Mouse (Mus musculus) hematopoietic stem cell, adult 5-6 weeks (primary cell): Measurements from ENCODE around the gene 4933406M09Rik. TPM values are rescaled to one million over a fixed set of nuclear protein-coding genes. Genes with fewer than 3 reads are reported as not detected.

Experiments used
- ATAC-seq, 2 experiments: fragments of 125-278 bp in 1 of 2; replicated peaks in 1 of 2; 2 replicates each; pipeline ENCODE4 v1.8.0; 2016 to 2017; ENCODE audit warnings: inconsistent platforms in 2 of 2, mild to moderate bottlenecking in 2 of 2, moderate number of reproducible peaks in 2 of 2, low read depth in 1 of 2, moderate TSS enrichment in 1 of 2; ENCODE audit not compliant: low FRiP score in 2 of 2, poor library complexity in 2 of 2, severe bottlenecking in 2 of 2, insufficient read depth in 1 of 2, low TSS enrichment in 1 of 2
- total RNA-seq: library from RNA; stranded (forward); fragments of 172-1452, 232-1000 nt; gene quantifications from 2 replicates; pipeline ENCODE4 v1.2.3, GENCODE M21; 2017

The 4933406M09Rik gene
- not detected in 2 replicates for total RNA-seq

DNA sequence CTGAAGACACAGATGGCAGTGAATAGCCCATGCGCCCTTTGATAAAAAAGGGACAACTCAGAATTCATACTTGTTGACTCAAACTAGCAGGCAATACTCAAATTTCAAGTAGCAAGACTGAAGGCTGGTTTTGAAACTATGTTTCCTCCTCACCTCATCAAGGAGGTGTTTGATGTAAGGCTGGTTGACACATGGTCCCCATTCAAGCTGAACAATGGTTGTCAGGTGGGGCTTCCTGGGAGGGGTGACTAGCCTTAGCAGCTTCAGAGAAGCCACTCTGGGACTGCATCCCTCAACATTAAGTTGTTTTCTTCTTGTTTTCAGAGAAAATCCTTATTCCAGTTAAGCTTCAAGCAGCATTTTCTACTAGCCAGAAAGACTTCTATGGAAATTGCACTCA is at the start of gene 4933406M09Rik:
Gene 4933406M09Rik, plus strand, starts transcription at position 275 of the 400 bp plus-strand sequence.
- no peak for ATAC-seq

DNA sequence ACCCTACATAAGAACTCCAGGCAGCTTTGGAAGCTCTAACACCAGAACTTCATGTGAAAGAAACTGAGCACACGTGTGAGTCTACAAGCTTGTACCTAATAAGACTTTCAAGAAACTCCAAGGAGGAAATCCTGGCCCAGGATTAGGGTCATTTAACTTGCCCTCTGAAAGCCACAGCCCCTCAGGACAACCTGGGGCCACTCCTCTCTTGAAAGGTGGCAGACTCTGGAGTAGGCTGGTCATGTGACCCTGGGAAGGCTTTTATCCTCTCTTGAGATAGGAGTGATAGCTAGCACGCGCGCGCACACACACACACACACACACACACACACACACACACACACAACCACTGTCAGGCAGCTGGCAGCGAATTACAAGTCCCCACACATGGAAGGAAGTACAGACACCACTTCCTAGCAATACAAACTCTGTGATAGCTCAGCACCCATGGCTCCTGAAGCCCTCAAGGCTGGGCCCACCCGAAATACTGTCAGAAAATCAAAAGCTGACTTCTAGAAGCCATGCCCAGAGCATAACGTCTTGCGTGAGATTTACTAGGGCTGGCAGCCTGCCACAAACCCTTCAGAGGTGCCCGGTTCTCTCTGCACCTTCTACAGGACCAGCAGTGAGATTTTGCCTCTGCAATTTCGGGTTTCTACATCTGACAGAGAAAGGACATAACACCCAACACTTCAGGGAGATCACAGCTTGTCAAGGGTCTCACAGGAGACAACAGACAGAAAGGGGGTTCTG is 48.6 kb upstream of the 4933406M09Rik start:
- no peak for ATAC-seq

DNA sequence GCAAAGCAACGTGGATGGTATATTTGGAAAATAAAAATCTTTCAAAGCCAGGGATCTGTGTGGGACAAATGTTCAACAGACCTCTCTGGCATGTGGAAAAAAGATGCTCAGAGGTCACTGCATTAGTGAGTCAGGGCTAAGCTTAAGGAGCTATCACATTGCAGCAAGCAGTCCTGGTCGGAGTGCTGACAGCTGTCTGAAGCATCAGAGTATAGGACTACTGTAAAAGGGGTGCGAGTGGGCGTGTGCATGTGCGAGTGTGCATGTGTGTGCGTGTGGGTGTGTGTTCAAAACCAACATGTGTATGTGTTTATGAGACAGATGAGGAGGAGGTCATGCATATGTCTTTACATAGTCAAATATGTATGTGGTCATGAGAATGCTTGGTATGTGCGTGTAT is 46.6 kb upstream of the 4933406M09Rik start:
- ATAC-seq, result no peak

DNA sequence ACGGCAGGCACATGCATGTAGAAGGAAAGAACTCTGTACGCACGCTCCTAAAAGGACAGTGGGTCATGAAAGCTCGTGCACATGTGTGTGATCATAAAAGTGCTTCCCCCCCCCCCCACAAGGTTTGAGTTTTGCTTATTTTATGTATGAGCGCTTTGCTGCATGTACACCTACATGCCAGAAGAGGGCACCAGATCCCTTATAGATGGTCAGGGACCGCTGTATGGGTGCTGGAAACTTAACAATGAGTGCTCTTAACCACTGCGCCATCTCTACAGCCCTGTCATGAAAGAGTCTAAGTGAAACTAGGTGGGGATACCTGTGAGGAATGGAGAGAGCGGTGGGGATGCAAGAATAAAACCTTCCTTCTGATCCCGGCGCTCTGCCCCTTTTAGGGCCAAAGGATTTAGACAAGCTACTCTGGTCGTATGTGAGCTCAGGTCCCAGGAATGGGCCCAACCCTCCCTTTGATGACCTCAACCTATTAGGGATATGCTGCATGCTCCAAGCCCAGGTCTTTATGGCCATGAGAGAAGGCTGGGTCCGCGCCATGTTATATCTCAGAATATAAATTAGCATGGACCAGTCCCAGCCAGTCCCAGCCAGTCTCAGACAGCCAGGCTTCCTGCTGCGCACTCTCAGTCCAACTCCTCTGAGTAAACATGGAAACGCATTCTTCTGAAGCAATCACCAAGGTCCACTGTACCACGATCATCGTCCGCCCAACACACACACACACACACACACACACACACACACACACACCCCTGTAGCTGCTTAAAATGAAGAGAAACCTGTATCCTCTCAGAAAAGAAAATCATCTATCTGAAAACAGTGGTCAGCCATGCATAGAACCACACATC is 45.8 kb upstream of the 4933406M09Rik start:
- no peak for ATAC-seq

DNA sequence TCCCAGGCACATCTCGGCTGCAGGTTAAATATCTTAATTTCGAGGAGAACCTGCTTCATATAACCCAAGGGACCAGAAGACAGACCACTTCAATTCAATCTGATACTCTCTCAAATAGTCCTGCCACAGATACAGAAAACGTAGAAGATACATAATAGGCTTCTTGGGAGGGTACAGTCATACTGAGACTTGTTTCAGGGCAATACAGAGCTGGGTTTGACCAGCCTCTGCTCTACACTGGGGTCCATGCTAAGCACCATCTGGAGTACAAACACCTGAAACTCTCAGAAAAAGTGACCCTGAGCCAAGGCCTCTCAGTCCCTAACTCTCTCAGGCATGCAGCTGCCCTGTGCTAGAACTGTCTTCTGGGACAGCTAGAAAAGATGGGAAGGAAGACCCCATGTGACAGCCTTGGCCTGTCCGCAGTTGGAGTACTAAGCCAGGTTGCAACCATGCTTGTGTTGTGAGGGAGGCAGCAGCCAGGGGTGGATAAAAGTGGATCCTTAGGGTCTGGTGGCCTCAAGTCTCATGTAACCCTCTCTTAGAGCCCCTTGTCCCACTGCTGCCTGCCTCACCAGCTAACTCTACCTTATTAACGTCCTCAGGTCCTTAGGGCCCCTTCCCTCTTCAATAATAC is 44.0 kb upstream of the 4933406M09Rik start:
- no peak for ATAC-seq

DNA sequence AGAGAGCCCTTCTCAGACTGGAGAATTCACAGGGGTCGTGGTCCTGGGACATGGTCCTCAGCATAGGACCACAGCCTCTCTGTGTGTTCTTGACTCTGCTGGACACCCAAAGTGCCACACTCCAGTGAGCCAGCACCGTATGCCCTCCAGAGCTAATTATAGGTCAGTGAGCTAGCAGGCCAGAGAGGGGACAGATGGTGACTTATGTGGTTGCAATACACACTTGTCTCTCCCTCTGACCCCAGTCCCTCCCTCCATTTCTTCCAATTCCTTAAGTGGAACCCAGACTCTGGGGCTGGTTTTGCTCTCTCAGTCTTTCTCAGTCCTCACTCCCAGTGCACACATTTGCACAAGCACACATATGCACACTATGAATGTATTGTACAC is 43.5 kb upstream of the 4933406M09Rik start:
- ATAC-seq, result no peak

DNA sequence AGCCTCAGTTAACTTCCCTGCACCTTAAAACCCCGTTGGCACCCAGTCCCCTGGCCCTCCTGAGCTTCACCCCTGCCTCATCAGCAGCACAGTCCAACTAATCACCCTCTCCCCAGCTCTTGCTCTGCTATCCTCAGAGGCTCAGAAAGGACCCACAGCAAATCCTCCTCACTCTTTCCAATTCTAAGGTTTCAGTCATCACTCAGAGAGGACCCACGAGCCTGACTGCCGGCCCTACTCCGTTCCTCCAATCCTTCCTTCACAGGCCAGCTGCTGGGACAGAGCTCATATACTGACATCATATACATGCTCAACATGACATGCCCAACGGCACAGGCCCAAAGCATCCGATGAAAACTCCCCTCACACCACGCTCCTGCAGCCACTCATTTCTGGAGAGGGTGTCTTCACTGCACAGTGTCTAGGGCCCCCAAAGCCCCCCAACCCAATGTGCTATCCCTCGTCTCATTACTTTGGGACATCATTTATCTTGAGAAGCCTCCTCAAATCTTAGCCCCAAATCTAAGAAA is 42.9 kb upstream of the 4933406M09Rik start:
- ATAC-seq, result no peak

DNA sequence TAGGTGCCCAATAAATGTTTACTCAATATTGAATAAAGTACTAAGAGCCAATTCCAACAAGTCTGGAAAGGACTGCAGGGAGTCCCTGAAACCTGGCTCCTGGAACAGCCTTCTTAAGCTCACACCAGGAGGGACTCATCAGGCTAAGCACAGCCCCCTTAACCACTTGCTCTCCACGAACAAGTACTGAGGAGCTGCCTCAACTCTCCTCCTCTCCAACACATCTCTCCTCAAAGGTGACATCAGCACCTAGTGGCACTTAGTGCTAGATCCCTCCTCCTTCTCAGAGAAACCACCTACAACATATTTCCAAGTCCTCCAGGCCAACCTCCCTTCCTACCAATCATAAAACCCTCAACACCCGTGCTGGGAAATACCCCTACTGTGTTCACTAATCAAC is 42.2 kb upstream of the 4933406M09Rik start:
- ATAC-seq, result no peak

DNA sequence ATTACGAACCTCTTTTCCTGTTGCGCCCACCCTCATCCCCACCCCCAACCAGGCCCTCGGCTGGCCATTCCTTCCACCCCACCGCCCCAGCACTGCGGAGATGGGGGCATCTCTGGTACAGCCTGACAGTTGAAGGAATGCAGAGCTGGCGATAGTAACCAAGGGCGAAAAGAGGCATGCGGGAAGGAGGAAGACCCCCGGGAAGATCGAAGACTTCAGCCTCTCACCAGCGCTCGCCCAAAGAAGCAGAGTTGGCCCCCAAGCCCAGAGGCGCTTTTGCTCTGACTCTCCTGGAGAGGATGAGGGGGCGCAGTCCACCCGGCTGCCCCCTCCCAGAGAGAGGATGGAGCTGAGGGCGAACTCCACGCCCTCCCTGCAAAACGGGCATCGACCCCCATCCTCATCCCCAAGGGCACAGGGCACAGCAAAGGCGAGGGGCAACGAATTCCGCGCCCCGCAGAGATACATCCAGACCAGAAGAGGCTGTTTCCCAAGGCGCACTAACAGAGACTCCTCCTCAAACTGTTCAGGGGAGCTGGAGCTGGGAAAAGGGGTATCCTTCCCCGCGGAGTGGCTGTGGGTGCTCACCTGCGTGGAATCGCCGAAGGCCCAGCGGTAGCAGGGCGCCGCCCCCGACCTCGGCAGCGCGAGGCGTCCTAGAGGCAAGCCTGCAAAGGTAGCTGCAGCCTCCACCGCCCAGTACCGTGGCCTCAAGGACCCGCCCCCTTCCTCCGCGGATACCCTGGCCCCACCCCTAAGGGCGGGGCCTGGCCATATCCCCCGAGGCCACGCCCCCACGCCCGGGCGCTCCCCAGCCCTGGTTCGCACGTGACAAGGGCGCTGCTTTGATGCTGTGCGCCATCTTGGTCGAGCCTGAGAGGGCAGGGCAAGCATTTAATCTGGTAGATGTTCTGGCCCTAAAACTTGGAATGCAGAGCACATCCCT is 41.5 kb upstream of the 4933406M09Rik start:
- ATAC-seq, result peak; percentile 82 to 85

DNA sequence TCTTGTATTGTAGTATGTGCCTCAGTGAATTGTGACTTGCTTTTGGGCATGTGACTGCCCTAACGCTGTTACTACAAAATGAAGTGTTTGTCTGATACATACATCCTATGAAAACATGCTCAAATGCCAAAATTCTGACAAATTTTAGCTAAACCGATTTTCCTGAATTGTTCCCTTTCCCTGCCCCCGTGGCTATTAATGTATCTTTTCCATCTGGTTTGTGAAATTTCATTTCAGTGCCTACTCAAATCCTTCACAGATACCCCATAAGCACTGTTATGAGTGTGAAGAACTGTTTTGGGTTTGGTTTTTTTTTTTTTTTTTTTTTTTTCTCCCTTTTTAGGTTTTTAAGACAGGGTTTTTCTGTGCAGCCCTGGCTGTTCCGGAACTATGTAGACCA is 40.7 kb upstream of the 4933406M09Rik start:
- no peak for ATAC-seq

DNA sequence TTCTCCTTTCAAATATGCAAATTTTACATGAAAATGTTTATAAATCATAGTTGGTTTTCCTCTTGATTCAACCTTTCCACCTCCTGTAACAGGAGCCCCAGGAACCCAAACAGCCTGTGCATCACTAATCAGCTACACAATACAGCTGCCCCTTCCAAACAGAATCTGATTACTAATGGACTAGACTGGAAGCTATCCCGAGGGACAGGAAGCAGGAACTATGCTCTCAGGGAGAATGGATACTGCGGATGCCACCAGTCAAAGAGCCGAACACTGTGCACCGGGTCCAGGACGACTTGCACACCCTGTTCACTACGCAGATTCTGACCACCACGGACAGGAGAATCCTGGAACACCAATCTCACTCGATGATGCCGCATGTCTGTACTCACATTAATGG is 37.9 kb upstream of the 4933406M09Rik start:
- no peak for ATAC-seq

DNA sequence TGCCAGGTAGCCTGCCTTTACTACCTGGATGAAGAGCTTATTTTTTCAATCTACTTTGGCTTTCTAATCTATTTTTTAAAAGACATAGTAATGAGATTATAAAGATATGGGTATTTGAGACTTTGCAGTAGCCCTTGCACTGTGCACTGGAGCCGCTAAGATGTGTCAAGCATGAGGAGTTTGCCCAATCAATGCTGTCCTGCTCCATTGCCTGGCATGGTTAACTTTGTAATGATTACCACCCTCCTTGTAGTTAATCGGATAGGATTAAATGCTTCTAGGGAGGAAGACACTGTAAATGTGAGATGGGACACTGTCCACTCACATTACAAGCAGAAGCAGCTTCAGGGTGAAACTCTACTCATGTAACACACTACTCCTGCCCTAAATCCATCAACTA is 32.4 kb upstream of the 4933406M09Rik start:
- no peak for ATAC-seq

DNA sequence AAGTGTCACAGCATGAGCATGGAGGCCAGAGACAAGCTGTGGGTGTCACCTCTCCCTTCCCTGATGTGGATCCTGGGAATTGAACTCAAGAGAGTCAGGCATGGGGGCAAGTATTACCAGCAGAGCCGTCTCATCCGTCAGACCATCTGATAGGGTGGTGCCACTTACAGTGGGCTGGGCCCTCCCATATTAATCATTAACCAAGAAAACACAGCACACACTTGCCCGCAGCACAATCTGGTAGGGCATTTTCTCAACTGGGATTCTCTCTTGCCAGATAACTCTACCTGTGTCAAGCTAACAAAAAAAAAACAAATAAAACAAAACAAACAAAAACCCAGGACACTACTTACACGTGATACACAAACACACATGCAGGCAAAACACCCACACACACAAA is 28.3 kb upstream of the 4933406M09Rik start:
- no peak for ATAC-seq

DNA sequence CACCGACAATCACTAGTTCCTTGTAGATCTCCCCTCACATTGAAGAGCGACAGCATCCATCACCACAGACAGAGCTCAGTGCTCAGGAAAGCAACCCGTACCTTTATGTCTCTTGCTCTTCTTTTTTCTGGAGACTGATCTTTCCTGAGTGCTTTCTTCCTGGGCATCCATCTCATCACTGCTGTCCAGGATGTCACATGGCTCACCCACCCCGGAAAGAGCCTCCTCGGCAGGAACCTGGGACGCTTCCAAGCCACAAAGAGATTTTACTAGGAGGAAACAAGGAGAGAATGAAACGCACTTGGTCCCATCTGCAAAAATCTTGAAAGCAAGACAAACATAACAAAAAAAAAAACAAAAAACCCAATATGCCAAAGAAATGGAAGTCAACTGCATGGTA is 25.1 kb upstream of the 4933406M09Rik start:
- no peak for ATAC-seq

DNA sequence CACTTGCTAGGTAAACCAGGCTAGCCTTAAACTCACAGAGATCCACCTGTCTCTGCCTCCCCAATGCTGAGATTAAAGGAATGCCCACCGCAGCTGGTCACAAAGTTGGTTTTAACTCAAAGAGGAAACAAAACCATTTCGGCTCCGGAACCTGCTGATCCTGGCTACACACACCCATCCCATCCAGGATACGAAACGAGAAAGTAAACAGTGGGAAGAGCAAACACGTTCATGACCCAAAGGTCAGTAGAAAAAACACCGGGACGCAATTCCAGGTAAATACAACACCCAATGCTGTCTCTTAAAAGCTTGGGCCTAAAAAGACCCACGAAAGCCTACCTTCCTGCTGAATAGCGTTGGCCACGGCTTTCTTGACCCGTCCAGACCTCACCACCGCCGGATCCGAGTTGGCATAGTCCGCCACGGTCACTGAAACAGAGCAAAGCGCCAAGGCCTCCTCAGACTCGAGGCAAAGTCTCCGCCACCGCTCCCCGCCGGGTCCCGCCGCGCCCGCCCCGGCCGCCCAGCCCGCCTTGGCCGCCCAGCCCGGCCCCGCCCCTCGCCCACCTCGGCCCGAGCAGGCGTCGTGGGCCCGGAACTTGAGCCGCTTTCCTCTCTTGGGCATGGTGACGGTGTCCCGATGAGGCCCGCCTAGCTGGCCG is 24.4 kb upstream of the 4933406M09Rik start:
- ATAC-seq, result peak; percentile 21 to 23; a peak in 2 of 4 replicates

DNA sequence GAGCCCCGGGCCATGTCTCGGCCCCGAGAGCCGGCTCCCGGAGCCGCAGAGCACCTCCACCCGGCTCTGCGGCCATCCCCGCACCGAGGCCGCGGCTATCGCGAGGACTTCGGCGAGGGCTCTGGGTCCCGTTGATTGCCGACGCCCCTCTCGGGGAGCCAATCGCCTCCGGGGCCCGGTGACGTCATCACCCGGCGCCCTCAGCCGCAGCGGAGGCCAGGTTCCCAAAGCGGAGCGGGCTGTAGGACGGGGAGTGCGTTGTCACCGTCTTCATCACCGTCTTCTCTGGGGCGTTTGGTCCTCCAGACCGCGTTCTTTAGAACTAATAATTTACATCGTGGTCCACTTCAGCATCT is 23.9 kb upstream of the 4933406M09Rik start, which contains the start of gene Tmem183a:
Gene Tmem183a, minus strand, starts transcription at position 123 of the 356 bp plus-strand sequence.
- ATAC-seq, result peak; percentile 97 to 99
